10 mouse cellular contexts compared by ENCODE assay signal in genomic region chr8:120409371-120410013, GRCm38 (mm10).
DNase-seq lines count a peak whose midpoint lies in the region; ATAC-seq and TF ChIP-seq lines count a peak whose summit lies in the region.
"Had no signal": no experiment of that assay in that cellular context is flagged by ENCODE, and none has a peak within 500 bp of the region (broad histone marks: within the 10 kb centered on the region; RNA-seq: fewer than 3 reads in every experiment).

No protein-coding gene starts in this region.

- intact Hi-C loops in left cerebral cortex, postnatal 4 days (cut with DNase I): no loop called here
- intact Hi-C loops in left cerebral cortex, adult 2 months (cut with DNase I): no loop called here

- no peak overlapping the region for H3K4me3 ChIP-seq in left cerebral cortex, adult 2 months
- H3K4me3 ChIP-seq in forebrain, embryonic 16.5 days (replicated peaks; ENCODE audit: low read length): no peak overlapping the region
- H3K4me3 ChIP-seq: gastrocnemius, adult 2 months; heart, embryonic 13.5 days had no signal

- H3K9me3 ChIP-seq in forebrain, embryonic 16.5 days (ENCODE audit: control insufficient read depth, low read length): no peaks in the 10 kb centered on the region
- H3K9me3 ChIP-seq: heart, embryonic 13.5 days had no signal

- no peak overlapping the region for H3K27ac ChIP-seq in left cerebral cortex, adult 2 months
- H3K27ac ChIP-seq in forebrain, embryonic 16.5 days (ENCODE audit: low read length): no peak overlapping the region
- H3K27ac ChIP-seq: gastrocnemius, adult 2 months; heart, embryonic 13.5 days had no signal

- no peak overlapping the region for H3K9ac ChIP-seq in forebrain, embryonic 16.5 days (replicated peaks; ENCODE audit: low read depth, low read length)
- H3K9ac ChIP-seq: heart, embryonic 13.5 days had no signal

- TF ChIP-seq CTCF in left cerebral cortex, adult 2 months (IDR thresholded peaks at IDR 0.05): no peak

- ATAC-seq in forebrain, embryonic 16.5 days: 0 out of 2 replicates have a peak, but pooled peaks have one; percentile 24

- H3K4me2 ChIP-seq in forebrain, embryonic 16.5 days (ENCODE audit: low read length): no peak overlapping the region
- H3K4me2 ChIP-seq: heart, embryonic 13.5 days had no signal

- no peaks in the 10 kb centered on the region for H3K36me3 ChIP-seq in forebrain, embryonic 16.5 days (ENCODE audit: control insufficient read depth, insufficient read depth)
- H3K36me3 ChIP-seq: heart, embryonic 13.5 days had no signal

- WGBS in forebrain, embryonic 16.5 days: 53% methylated on average over 11 of the region's 11 CpGs

- H3K27me3 ChIP-seq in forebrain, embryonic 16.5 days (replicated peaks; ENCODE audit: control insufficient read depth, insufficient read depth, low read length): no peaks in the 10 kb centered on the region

- peak; percentile 73 for DNase-seq in left cerebral cortex, postnatal 4 days
- no peak for DNase-seq in left cerebral cortex, adult 2 months (ENCODE audit: extremely low spot score in 1 of 2, low spot score in 2 of 2)
- peak; percentile 61 for DNase-seq in embryo, embryonic 11 days
- DNase-seq in mesoderm, embryonic 11.5 days (ENCODE audit: low read depth, low spot score): peak; percentile 62
- no peak for DNase-seq in testis, postnatal 10 days (ENCODE audit: low spot score)
- no peak for DNase-seq in adrenal gland, postnatal 14 days
- DNase-seq in left cerebral cortex, adult 18-20 months (ENCODE audit: low spot score in 2 of 2): no peak
- DNase-seq: gastrocnemius, adult 2 months had no signal

- H3K4me1 ChIP-seq in forebrain, embryonic 16.5 days (replicated peaks; ENCODE audit: control insufficient read depth, insufficient read depth, low read length): peaks cover 72% of the 10 kb centered on the region

Comparison
In these comparisons a context has a peak if more than half of its experiments do, and no peak if none do; other contexts are left out.
1. DNase-seq: peak in left cerebral cortex, postnatal 4 days (single experiment), embryo, embryonic 11 days (single experiment) and mesoderm, embryonic 11.5 days (single experiment); none in left cerebral cortex, adult 2 months (0 of 2), testis, postnatal 10 days (single experiment), adrenal gland, postnatal 14 days (single experiment) and left cerebral cortex, adult 18-20 months (0 of 2).